Mouse (Mus musculus) heart, embryonic 14.5 days (tissue): ENCODE data around the gene Fgd3. TPM values are rescaled to one million over a fixed set of nuclear protein-coding genes. Genes with fewer than 3 reads are reported as not detected.
A peak's percentile ranks its signal among the peaks of the same experiment; 100 is the strongest.

Experiments
- ATAC-seq: fragments of 200-750 bp; cut with Nextera tagmentation; 2 replicates; pipeline ENCODE4 v1.8.0; 2017; ENCODE audit warnings: low read depth, moderate TSS enrichment; ENCODE audit not compliant: insufficient number of reproducible peaks, insufficient read depth, low FRiP score
- H3K27ac ChIP-seq, 2 experiments: fragments of 200-500 bp in 1 of 2; fragments of 300-500 bp in 1 of 2; sonication (generic) in 1 of 2; replicated peaks in 1 of 2; 2 replicates each; pipeline ENCODE4 v1.5.1; 2012 to 2014; ENCODE audit warnings: low read depth in 2 of 2, low read length in 2 of 2, control low read depth in 1 of 2, mild to moderate bottlenecking in 1 of 2, mixed read lengths in 1 of 2; ENCODE audit not compliant: control insufficient read depth in 1 of 2, insufficient read depth in 1 of 2
- H3K27me3 ChIP-seq: fragments of 300-500 bp; sonication (generic); 2 replicates; pipeline ENCODE4 v1.6.1; 2014; ENCODE audit warnings: mild to moderate bottlenecking, low read length, control low read depth; ENCODE audit not compliant: control insufficient read depth, insufficient read depth
- H3K36me3 ChIP-seq: fragments of 300-500 bp; sonication (generic); 2 replicates; pipeline ENCODE4 v1.6.1; 2014; ENCODE audit warnings: mild to moderate bottlenecking, control low read depth, low read length, mixed read lengths; ENCODE audit not compliant: control insufficient read depth, insufficient read depth
- H3K4me1 ChIP-seq, 2 experiments: fragments of 200-500 bp in 1 of 2; fragments of 300-500 bp in 1 of 2; sonication (generic) in 1 of 2; 2 replicates each; pipeline ENCODE4 v1.6.1; 2012 to 2014; ENCODE audit warnings: low read length in 2 of 2, control low read depth in 1 of 2, mixed read lengths in 1 of 2; ENCODE audit not compliant: control insufficient read depth in 2 of 2, insufficient read depth in 2 of 2
- H3K4me2 ChIP-seq: fragments of 300-500 bp; sonication (generic); 2 replicates; pipeline ENCODE4 v1.6.1; 2014; ENCODE audit warnings: mild to moderate bottlenecking, low read length
- H3K4me3 ChIP-seq, 2 experiments: fragments of 200-500 bp in 1 of 2; fragments of 300-500 bp in 1 of 2; sonication (generic) in 1 of 2; 2 replicates each; pipeline ENCODE4 v1.5.1; 2012 to 2014; ENCODE audit warnings: low read length in 2 of 2, mild to moderate bottlenecking in 2 of 2, control low read depth in 1 of 2, low read depth in 1 of 2, moderate library complexity in 1 of 2; ENCODE audit not compliant: control insufficient read depth in 1 of 2, insufficient read depth in 1 of 2
- H3K9ac ChIP-seq: fragments of 300-500 bp; sonication (generic); 2 replicates; pipeline ENCODE4 v1.6.1; 2014; ENCODE audit warnings: mild to moderate bottlenecking, low read length
- H3K9me3 ChIP-seq: fragments of 300-500 bp; sonication (generic); 2 replicates; pipeline ENCODE4 v1.6.1; 2016; ENCODE audit warnings: low read length, control low read depth; ENCODE audit not compliant: control insufficient read depth
- WGBS: fragments of 180-500 bp; shearing (Covaris S2); extraction: QIAGEN DNeasy Blood & Tissue Kit; methylation state at CpG from one replicate; pipeline ENCODE4 v1.1.7; 2014; 5-methylcytosine and 5-hydroxymethylcytosine counted together
- polyA plus RNA-seq: library from polyadenylated mRNA; unstranded; fragments of >200 nt; fragmentation: Nextera tagmentation; extraction: Ambion mirVana; gene quantifications from 2 replicates; pipeline ENCODE4 v1.2.1, GENCODE M21; 2014

Fgd3 gene
- polyA plus RNA-seq, 1 experiment from 2014 or later = 0.09 TPM

GRCm38 (mm10) chr13:49358184-49358583 is 38.1 kb upstream of the Fgd3 start:
- no peak overlapping the region for H3K9ac ChIP-seq
- 87% methylated on average over 3 of the region's 3 CpGs for WGBS
- peaks cover 28 to 56% of the 10 kb centered on the region in 2 experiments for H3K4me1 ChIP-seq
- ATAC-seq = no peak
- H3K9me3 ChIP-seq = no peaks in the 10 kb centered on the region
- no peak overlapping the region for H3K4me3 ChIP-seq
- H3K4me2 ChIP-seq = no peak overlapping the region
- no peaks in the 10 kb centered on the region for H3K27me3 ChIP-seq
- H3K36me3 ChIP-seq = peaks cover 9% of the 10 kb centered on the region
- no peak overlapping the region for H3K27ac ChIP-seq

- Histone ChIP-seq H3K9ac (no peak overlapping the region), H3K36me3 (peaks cover 9% of the 10 kb centered on the region), H3K4me2 (no peak overlapping the region), H3K4me3 (no peak overlapping the region), H3K27ac (no peak overlapping the region), H3K27me3 (no peaks in the 10 kb centered on the region), H3K4me1 (peaks cover 29 to 56% of the 10 kb centered on the region in 2 experiments), H3K9me3 (no peaks in the 10 kb centered on the region)
- 89% methylated on average over 8 of the region's 8 CpGs for WGBS
- no peak for ATAC-seq
Observed at GRCm38 (mm10) chr13:49357367-49358026, 37.4 kb upstream of the Fgd3 start.

GRCm38 (mm10) chr13:49356090-49356489 is 36.0 kb upstream of the Fgd3 start:
- ATAC-seq = no peak
- 83% methylated on average over 7 of the region's 7 CpGs for WGBS
- H3K36me3 ChIP-seq = peaks cover 9% of the 10 kb centered on the region
- no peaks in the 10 kb centered on the region for H3K27me3 ChIP-seq
- H3K27ac ChIP-seq = 0 out of 4 replicates have a peak overlapping the region, but pooled peaks of 1 of the 2 experiments have one; percentile 4
- H3K4me3 ChIP-seq = no peak overlapping the region
- H3K4me1 ChIP-seq = peaks cover 23 to 58% of the 10 kb centered on the region in 2 experiments
- H3K9me3 ChIP-seq = no peaks in the 10 kb centered on the region
- H3K9ac ChIP-seq = no peak overlapping the region
- H3K4me2 ChIP-seq = no peak overlapping the region

- Histone ChIP-seq H3K36me3 (peaks cover 9% of the 10 kb centered on the region), H3K27me3 (no peaks in the 10 kb centered on the region), H3K9ac (no peak overlapping the region), H3K4me1 (peaks cover 20 to 55% of the 10 kb centered on the region in 2 experiments), H3K27ac (0 out of 4 replicates have a peak overlapping the region, but pooled peaks of 1 of the 2 experiments have one; percentile 4), H3K9me3 (no peaks in the 10 kb centered on the region), H3K4me2 (no peak overlapping the region), H3K4me3 (no peak overlapping the region)
- ATAC-seq = no peak
- 83% methylated on average over 11 of the region's 11 CpGs for WGBS
Observed at GRCm38 (mm10) chr13:49355461-49356061, 35.5 kb upstream of the Fgd3 start.

GRCm38 (mm10) chr13:49353991-49354507 is 33.9 kb upstream of the Fgd3 start:
- 72% methylated on average over 5 of the region's 5 CpGs for WGBS
- Histone ChIP-seq H3K9me3 (no peaks in the 10 kb centered on the region), H3K27me3 (no peaks in the 10 kb centered on the region), H3K4me2 (no peak overlapping the region), H3K9ac (no peak overlapping the region), H3K4me1 (peaks cover 19 to 54% of the 10 kb centered on the region in 2 experiments), H3K4me3 (no peak overlapping the region), H3K27ac (no peak overlapping the region), H3K36me3 (peaks cover 13% of the 10 kb centered on the region)
- ATAC-seq = no peak

GRCm38 (mm10) chr13:49353422-49353821 is 33.3 kb upstream of the Fgd3 start:
- Histone ChIP-seq H3K27ac (no peak overlapping the region), H3K4me1 (peaks cover 22 to 60% of the 10 kb centered on the region in 2 experiments)
- no peak for ATAC-seq

GRCm38 (mm10) chr13:49352581-49353159 is 32.6 kb upstream of the Fgd3 start:
- Histone ChIP-seq H3K4me2 (no peak overlapping the region), H3K27me3 (no peaks in the 10 kb centered on the region), H3K9me3 (no peaks in the 10 kb centered on the region), H3K9ac (peak overlapping the region; percentile 32; the same call in 1 of the 2 replicates), H3K36me3 (peaks cover 13% of the 10 kb centered on the region), H3K27ac (peak overlapping the region in 1 of 2 experiments; percentile 39; a peak in 2 of 4 replicates), H3K4me3 (no peak overlapping the region), H3K4me1 (peaks cover 27 to 60% of the 10 kb centered on the region in 2 experiments)
- no peak for ATAC-seq
- 61% methylated on average over 3 of the region's 3 CpGs for WGBS

More at GRCm38 (mm10) chr13:49353422-49353821, 33.3 kb upstream of the Fgd3 start:
- no peak overlapping the region for H3K4me3 ChIP-seq
- H3K27me3 ChIP-seq = no peaks in the 10 kb centered on the region
- peaks cover 13% of the 10 kb centered on the region for H3K36me3 ChIP-seq
- no peak overlapping the region for H3K4me2 ChIP-seq
- H3K9me3 ChIP-seq = no peaks in the 10 kb centered on the region
- no peak overlapping the region for H3K9ac ChIP-seq
